Mouse (Mus musculus) MEL (cell line): Measurements from ENCODE around the gene Piezo1. TPM values are rescaled to one million over a fixed set of nuclear protein-coding genes. Genes with fewer than 3 reads are reported as not detected.
"Not testable (repeated sequence)": the region's sequence is repeated elsewhere in the genome, so short reads cannot be mapped to it uniquely, and the experiment has no call there.

Experiments
- DNase-seq: peaks from one replicate; pipeline ENCODE4 v3.0.0; 2011; ENCODE audit warnings: low read depth, low spot score
- H3K27ac ChIP-seq: 2 replicates; pipeline ENCODE4 v1.5.1; 2012; ENCODE audit warnings: low read depth, mild to moderate bottlenecking, control low read depth, low read length, moderate library complexity; ENCODE audit not compliant: control insufficient read depth
- H3K27me3 ChIP-seq, 2 experiments: fragments of 150-350 bp in 1 of 2; sonication (generic) in 1 of 2; 2 replicates each; pipeline ENCODE4 v1.6.1; 2012; ENCODE audit warnings: low read length in 2 of 2, mild to moderate bottlenecking in 2 of 2, improper control_type of control experiment in 1 of 2, moderate library complexity in 1 of 2; ENCODE audit not compliant: insufficient read depth in 2 of 2, control insufficient read depth in 1 of 2
- H3K36me3 ChIP-seq, 2 experiments: 2 replicates each; pipeline ENCODE4 v1.6.1; 2012 to 2014; ENCODE audit warnings: low read length in 2 of 2, improper control_type of control experiment in 1 of 2, inconsistent platforms in 1 of 2, mild to moderate bottlenecking in 1 of 2; ENCODE audit not compliant: insufficient read depth in 2 of 2, control insufficient read depth in 1 of 2
- H3K4me1 ChIP-seq, 2 experiments: fragments of 150-350 bp in 1 of 2; sonication (generic) in 1 of 2; 2 replicates each; pipeline ENCODE4 v1.6.1; 2012; ENCODE audit warnings: low read length in 2 of 2, improper control_type of control experiment in 1 of 2, mild to moderate bottlenecking in 1 of 2; ENCODE audit not compliant: insufficient read depth in 2 of 2, control insufficient read depth in 1 of 2
- H3K4me3 ChIP-seq, 2 experiments: fragments of 150-350 bp in 1 of 2; sonication (generic) in 1 of 2; 2 replicates each; pipeline ENCODE4 v1.5.1; 2012; ENCODE audit warnings: low read depth in 2 of 2, low read length in 2 of 2, mild to moderate bottlenecking in 2 of 2, moderate library complexity in 2 of 2, control low read depth in 1 of 2, improper control_type of control experiment in 1 of 2; ENCODE audit not compliant: control insufficient read depth in 1 of 2, insufficient read depth in 1 of 2
- H3K79me2 ChIP-seq: 2 replicates; pipeline ENCODE4 v1.6.1; 2012; ENCODE audit warnings: mild to moderate bottlenecking, low read length, moderate library complexity; ENCODE audit not compliant: control insufficient read depth, poor library complexity, insufficient read depth
- H3K9ac ChIP-seq: 2 replicates; pipeline ENCODE4 v1.6.1; 2012; ENCODE audit warnings: low read depth, mild to moderate bottlenecking, control low read depth, low read length, moderate library complexity; ENCODE audit not compliant: control insufficient read depth, poor library complexity, severe bottlenecking
- H3K9me3 ChIP-seq: fragments of 150-350 bp; sonication (generic); replicated peaks from 2 replicates; pipeline ENCODE4 v1.6.1; 2012; ENCODE audit warnings: mild to moderate bottlenecking, low read length, improper control_type of control experiment, moderate library complexity; ENCODE audit not compliant: insufficient read depth
- EP300 ChIP-seq, 2 experiments: IDR thresholded peaks; 2 replicates each; pipeline ENCODE4 v1.6.1; 2011; ENCODE audit warnings: improper control_type of control experiment in 2 of 2, low read length in 2 of 2, low read depth in 1 of 2, mild to moderate bottlenecking in 1 of 2
- GATA1 ChIP-seq: IDR thresholded peaks from 2 replicates; pipeline ENCODE4 v1.6.1; 2011; ENCODE audit warnings: low read depth, low read length, improper control_type of control experiment
- MXI1 ChIP-seq: IDR thresholded peaks from 2 replicates; pipeline ENCODE4 v1.6.1; 2011; ENCODE audit warnings: mild to moderate bottlenecking, low read depth, low read length, improper control_type of control experiment
- MYB ChIP-seq: IDR thresholded peaks from 2 replicates; pipeline ENCODE4 v1.6.1; 2011; ENCODE audit warnings: mild to moderate bottlenecking, low read depth, low read length, improper control_type of control experiment
- POLR2A ChIP-seq, 2 experiments: IDR thresholded peaks; 2 replicates each; pipeline ENCODE4 v1.6.1; 2011 to 2012; ENCODE audit warnings: low read length in 2 of 2, mild to moderate bottlenecking in 2 of 2, control low read depth in 1 of 2, improper control_type of control experiment in 1 of 2, low read depth in 1 of 2, moderate library complexity in 1 of 2; ENCODE audit not compliant: control insufficient read depth in 1 of 2, insufficient read depth in 1 of 2, poor library complexity in 1 of 2
- POLR2AphosphoS2 ChIP-seq: IDR thresholded peaks from 2 replicates; pipeline ENCODE4 v1.6.1; 2011; ENCODE audit warnings: low read length, improper control_type of control experiment
- TAL1 ChIP-seq: IDR thresholded peaks from 2 replicates; pipeline ENCODE4 v1.6.1; 2012; ENCODE audit warnings: mild to moderate bottlenecking, inconsistent platforms, low read length, moderate library complexity, mixed read lengths
- TBP ChIP-seq: IDR thresholded peaks from 2 replicates; pipeline ENCODE4 v1.8.0; 2011; ENCODE audit warnings: low read depth, low read length, improper control_type of control experiment
- TCF12 ChIP-seq: IDR thresholded peaks from 2 replicates; pipeline ENCODE4 v1.6.1; 2014; ENCODE audit warnings: low read depth, mild to moderate bottlenecking, inconsistent platforms, low read length, improper control_type of control experiment, moderate library complexity
- polyA plus RNA-seq, 2 experiments: library from polyadenylated mRNA; stranded (reverse) in 1 of 2; unstranded in 1 of 2; fragments of >175 nt in 1 of 2; fragments of >200 nt in 1 of 2; gene quantifications; 2 replicates each; pipeline versions ENCODE4 v1.2.1 to v1.2.4; 2012; ENCODE audit warnings: low replicate concordance in 2 of 2, low read depth in 1 of 2; ENCODE audit not compliant: insufficient read length in 2 of 2, insufficient read depth in 1 of 2, missing spikeins in 1 of 2
- total RNA-seq: library from RNA; depleted of rRNA; stranded (reverse); fragments of 300-350 nt; gene quantifications from 2 replicates; pipeline ENCODE4 v1.2.3, GENCODE M21; 2012

Piezo1 gene
- total and polyA plus RNA-seq, 3 experiments = 35.1 to 223 (median 144) TPM

DNA sequence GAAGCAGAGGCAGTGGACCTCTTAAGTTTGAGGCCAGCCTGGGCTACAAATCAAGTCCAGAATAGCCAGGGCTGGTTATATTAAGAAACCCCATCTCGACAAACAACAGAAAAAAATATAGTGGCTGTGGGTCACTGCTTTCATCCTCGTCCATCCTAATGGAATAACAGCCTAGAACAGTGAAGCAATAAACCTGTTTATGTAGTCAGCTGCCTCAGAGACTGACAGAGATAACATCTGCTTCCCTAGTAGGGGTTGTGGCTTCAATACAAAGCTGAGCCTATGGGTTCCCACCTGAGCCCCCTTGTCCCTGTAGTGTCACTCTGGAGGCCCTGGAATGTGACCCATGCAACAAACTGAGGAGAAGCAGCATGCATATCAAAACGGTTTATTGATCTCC lies 23.1 kb upstream of the Piezo1 start:
- Histone ChIP-seq H3K27ac (0 out of 2 replicates have a peak overlapping the region, but pooled peaks have one; percentile 64), H3K9ac (no peak overlapping the region), H3K79me2 (peaks cover 23% of the 10 kb centered on the region), H3K9me3 (no peaks in the 10 kb centered on the region), H3K36me3 (peaks cover 0 to 10% of the 10 kb centered on the region in 2 experiments; a peak in 2 of 4 replicates), H3K4me3 (no peak overlapping the region), H3K4me1 (peaks cover 4 to 13% of the 10 kb centered on the region in 2 experiments; a peak in 3 of 4 replicates), H3K27me3 (no peaks in the 10 kb centered on the region)
- no peak for DNase-seq
- TF ChIP-seq GATA1 (0 out of 2 replicates have a peak, but pooled peaks have one; percentile 15), MYB (no peak)

DNA sequence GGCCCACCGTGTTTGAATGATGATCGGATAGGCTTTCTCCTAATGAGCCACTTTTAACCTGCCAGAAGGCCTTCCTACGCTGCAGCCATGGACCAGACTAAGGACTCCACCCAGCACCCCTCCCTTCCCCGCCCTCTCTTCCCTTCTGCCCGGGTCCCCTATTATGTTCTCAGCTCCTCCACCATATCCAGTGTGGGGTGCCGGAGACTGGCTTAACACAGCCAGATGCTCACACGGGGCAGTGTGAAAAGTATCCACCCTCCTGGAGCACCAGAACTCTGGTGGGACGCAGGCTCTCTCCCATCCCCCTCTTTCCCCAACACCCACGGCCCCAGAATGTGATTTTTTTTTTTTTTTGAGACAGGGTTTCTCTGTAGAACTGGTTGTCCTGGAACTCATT lies 22.4 kb upstream of the Piezo1 start:
- Histone ChIP-seq H3K27ac (no peak overlapping the region), H3K36me3 (peaks cover 0 to 12% of the 10 kb centered on the region in 2 experiments; a peak in 2 of 4 replicates), H3K9me3 (no peaks in the 10 kb centered on the region), H3K79me2 (peaks cover 29% of the 10 kb centered on the region), H3K9ac (no peak overlapping the region), H3K4me3 (no peak overlapping the region), H3K4me1 (peaks cover 4 to 17% of the 10 kb centered on the region in 2 experiments; a peak in 3 of 4 replicates), H3K27me3 (no peaks in the 10 kb centered on the region)
- no peak for TF ChIP-seq TBP
- TF ChIP-seq POLR2AphosphoS2 = peak; percentile 18; the same call in 1 of the 2 replicates
- no peak for TF ChIP-seq MXI1
- no peak for TF ChIP-seq TCF12
- peak; percentile 26 for DNase-seq

DNA sequence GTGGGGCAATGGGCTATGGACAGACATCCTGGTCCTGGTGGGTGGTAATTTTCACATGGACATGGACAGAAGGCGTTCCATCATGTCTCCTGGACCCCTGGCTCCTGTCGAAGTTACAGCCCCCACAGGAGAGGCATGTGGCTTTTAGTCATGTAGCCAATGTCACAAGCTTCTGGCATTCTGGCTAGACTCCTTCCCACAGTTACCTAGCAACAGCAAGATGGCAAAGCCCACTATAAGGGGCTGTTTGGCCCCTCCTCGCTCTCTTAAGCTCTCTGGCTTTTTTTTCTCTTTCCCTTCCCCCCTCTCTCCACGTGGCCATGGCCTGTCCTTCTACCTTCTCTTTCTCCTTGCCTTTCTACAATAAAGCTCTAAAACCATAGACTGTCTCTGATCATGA lies 22.0 kb upstream of the Piezo1 start:
- Histone ChIP-seq H3K4me1 (peaks cover 4 to 17% of the 10 kb centered on the region in 2 experiments; a peak in 3 of 4 replicates), H3K36me3 (peaks cover 0 to 12% of the 10 kb centered on the region in 2 experiments; a peak in 2 of 4 replicates), H3K79me2 (peaks cover 32% of the 10 kb centered on the region)
- not testable (repeated sequence) for H3K27ac ChIP-seq, H3K27me3 ChIP-seq, H3K4me3 ChIP-seq, DNase-seq, H3K9ac ChIP-seq, H3K9me3 ChIP-seq

DNA sequence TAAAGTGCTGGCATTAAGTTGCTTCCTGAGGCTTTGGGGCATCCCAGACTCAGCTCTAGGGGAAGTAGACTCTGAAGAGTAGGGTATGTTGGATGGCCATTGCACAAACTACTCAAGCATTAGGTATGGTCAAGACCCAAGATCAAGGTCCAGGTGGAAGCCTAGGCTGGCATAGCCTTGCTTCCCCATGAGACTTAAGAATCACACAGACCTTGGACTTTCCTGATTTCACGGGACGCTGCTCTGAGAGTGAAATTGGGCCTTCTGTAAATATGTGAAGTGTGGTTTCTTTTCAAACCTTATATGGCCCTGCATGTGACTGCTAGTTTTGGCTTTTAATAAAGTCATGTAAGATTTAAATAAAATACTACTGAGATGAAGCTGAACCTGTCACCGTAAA lies 21.6 kb upstream of the Piezo1 start:
- peaks cover 35% of the 10 kb centered on the region for H3K79me2 ChIP-seq
- peaks cover 4 to 17% of the 10 kb centered on the region in 2 experiments; a peak in 3 of 4 replicates for H3K4me1 ChIP-seq
- H3K4me3 ChIP-seq = no peak overlapping the region
- H3K27me3 ChIP-seq = no peaks in the 10 kb centered on the region
- TF ChIP-seq EP300 (IDR thresholded peaks at IDR 0.05; ENCODE audit: low read depth in 1 of 2, low read length in 2 of 2) = no peak
- no peak for TF ChIP-seq TAL1
- TF ChIP-seq POLR2A (IDR thresholded peaks at IDR 0.05; ENCODE audit: control insufficient read depth in 1 of 2, insufficient read depth in 1 of 2, low read depth in 1 of 2, low read length in 2 of 2, poor library complexity in 1 of 2) = 0 out of 4 replicates have a peak, but pooled peaks of 1 of the 2 experiments have one; percentile 16
- TF ChIP-seq, all 39 proteins: peak for 1
- no peak for DNase-seq
- Histone ChIP-seq H3K9me3 (no peaks in the 10 kb centered on the region), H3K9ac (no peak overlapping the region), H3K27ac (no peak overlapping the region), H3K36me3 (peaks cover 0 to 12% of the 10 kb centered on the region in 2 experiments; a peak in 2 of 4 replicates)
